Mouse (Mus musculus) forebrain, embryonic 12.5 days (tissue): ENCODE measurements around the gene Tspan4. TPM values are rescaled to one million over a fixed set of nuclear protein-coding genes. Genes with fewer than 3 reads are reported as not detected.
A peak's percentile ranks its signal among the peaks of the same experiment; 100 is the strongest.

ENCODE experiments used
- ATAC-seq: fragments of 200-750 bp; cut with Nextera tagmentation; 2 replicates; pipeline ENCODE4 v1.8.0; 2017; ENCODE audit warnings: moderate TSS enrichment; ENCODE audit not compliant: low FRiP score
- H3K27ac ChIP-seq: fragments of 300-500 bp; sonication (generic); 2 replicates; pipeline ENCODE4 v1.5.1; 2016; ENCODE audit warnings: mild to moderate bottlenecking
- H3K27me3 ChIP-seq: fragments of 300-500 bp; sonication (generic); 2 replicates; pipeline ENCODE4 v1.6.1; 2016; ENCODE audit warnings: mild to moderate bottlenecking
- H3K36me3 ChIP-seq: fragments of 300-500 bp; sonication (generic); replicated peaks from 2 replicates; pipeline ENCODE4 v1.6.1; 2016; ENCODE audit warnings: mild to moderate bottlenecking
- H3K4me1 ChIP-seq: fragments of 300-500 bp; sonication (generic); 2 replicates; pipeline ENCODE4 v1.6.1; 2016
- H3K4me2 ChIP-seq: fragments of 300-500 bp; sonication (generic); 2 replicates; pipeline ENCODE4 v1.6.1; 2016; ENCODE audit warnings: mild to moderate bottlenecking, moderate library complexity
- H3K4me3 ChIP-seq: fragments of 300-500 bp; sonication (generic); replicated peaks from 2 replicates; pipeline ENCODE4 v1.5.1; 2016; ENCODE audit warnings: mild to moderate bottlenecking
- H3K9ac ChIP-seq: fragments of 300-500 bp; sonication (generic); 2 replicates; pipeline ENCODE4 v1.6.1; 2016; ENCODE audit warnings: mild to moderate bottlenecking
- H3K9me3 ChIP-seq: fragments of 300-500 bp; sonication (generic); 2 replicates; pipeline ENCODE4 v1.6.1; 2016
- WGBS: fragments of 180-500 bp; shearing (Covaris S2); methylation state at CpG from one replicate; pipeline ENCODE4 v1.1.7; 2016; 5-methylcytosine and 5-hydroxymethylcytosine counted together
- polyA plus RNA-seq: library from polyadenylated mRNA; unstranded; fragments of >200 nt; fragmentation: Nextera tagmentation; extraction: Ambion mirVana; gene quantifications from 2 replicates; pipeline ENCODE4 v1.2.1, GENCODE M21; 2016

The Tspan4 gene
- polyA plus RNA-seq, 1 experiment from 2014 or later, result 24.2 TPM

GRCm38 (mm10) chr7:141433517-141434400 lies 41.3 kb upstream of the Tspan4 start:
- Histone ChIP-seq H3K4me1 (peaks cover 66% of the 10 kb centered on the region), H3K4me2 (peak overlapping the region; percentile 64), H3K4me3 (peak overlapping the region; percentile 55), H3K9me3 (no peaks in the 10 kb centered on the region), H3K27ac (peak overlapping the region; percentile 81), H3K9ac (peak overlapping the region; percentile 53), H3K36me3 (peaks cover 47% of the 10 kb centered on the region), H3K27me3 (no peaks in the 10 kb centered on the region)
- 76% methylated on average over 15 of the region's 15 CpGs for WGBS
- no peak for ATAC-seq

- peaks cover 59% of the 10 kb centered on the region for H3K4me1 ChIP-seq
- peaks cover 54% of the 10 kb centered on the region for H3K36me3 ChIP-seq
- no peaks in the 10 kb centered on the region for H3K9me3 ChIP-seq
- H3K4me2 ChIP-seq, result peak overlapping the region; percentile 64
- H3K27me3 ChIP-seq, result no peaks in the 10 kb centered on the region
- H3K27ac ChIP-seq, result peak overlapping the region; percentile 81
- WGBS, result 9% methylated on average over 8 of the region's 8 CpGs
- peak overlapping the region; percentile 53 for H3K9ac ChIP-seq
- peak; percentile 14; the same call in 1 of the 2 replicates for ATAC-seq
- peak overlapping the region; percentile 55 for H3K4me3 ChIP-seq
These were observed 40.6 kb upstream of the Tspan4 start for GRCm38 (mm10) chr7:141434464-141434863.

GRCm38 (mm10) chr7:141435129-141435855 lies 39.7 kb upstream of the Tspan4 start:
- Histone ChIP-seq H3K9me3 (no peaks in the 10 kb centered on the region), H3K4me2 (peak overlapping the region; percentile 64), H3K4me1 (peaks cover 50% of the 10 kb centered on the region), H3K27ac (peak overlapping the region; percentile 81), H3K27me3 (no peaks in the 10 kb centered on the region), H3K36me3 (peaks cover 60% of the 10 kb centered on the region), H3K9ac (peak overlapping the region; percentile 53), H3K4me3 (peak overlapping the region; percentile 55)
- ATAC-seq, result peak; percentile 25; the same call in 1 of the 2 replicates
- 5% methylated on average over 17 of the region's 17 CpGs for WGBS

GRCm38 (mm10) chr7:141435856-141436522 lies 39.1 kb upstream of the Tspan4 start:
- Histone ChIP-seq H3K27me3 (no peaks in the 10 kb centered on the region), H3K4me3 (peak overlapping the region; percentile 59; the same call in 1 of the 2 replicates), H3K9me3 (no peaks in the 10 kb centered on the region), H3K4me1 (peaks cover 49% of the 10 kb centered on the region), H3K4me2 (peak overlapping the region; percentile 94), H3K9ac (0 out of 2 replicates have a peak overlapping the region, but pooled peaks have one; percentile 83), H3K36me3 (peaks cover 59% of the 10 kb centered on the region), H3K27ac (no peak overlapping the region)
- ATAC-seq, result no peak
- WGBS, result 75% methylated on average over 9 of the region's 9 CpGs

GRCm38 (mm10) chr7:141436523-141436892 lies 38.5 kb upstream of the Tspan4 start:
- H3K27me3 ChIP-seq, result no peaks in the 10 kb centered on the region
- peak overlapping the region; percentile 94 for H3K4me2 ChIP-seq
- H3K9ac ChIP-seq, result peak overlapping the region; percentile 83; the same call in 1 of the 2 replicates
- 58% methylated on average over 2 of the region's 2 CpGs for WGBS
- H3K4me3 ChIP-seq, result peak overlapping the region; percentile 59
- peak overlapping the region; percentile 76; the same call in 1 of the 2 replicates for H3K27ac ChIP-seq
- H3K4me1 ChIP-seq, result peaks cover 51% of the 10 kb centered on the region
- peaks cover 59% of the 10 kb centered on the region for H3K36me3 ChIP-seq
- ATAC-seq, result no peak
- H3K9me3 ChIP-seq, result no peaks in the 10 kb centered on the region

- 5% methylated on average over 53 of the region's 53 CpGs for WGBS
- ATAC-seq, result peak; percentile 85
- Histone ChIP-seq H3K27ac (peak within 1 kb of the TSS; percentile 76), H3K4me1 (peaks cover 59% of the 10 kb centered on the region), H3K36me3 (peaks cover 53% of the 10 kb centered on the region), H3K4me2 (peak within 1 kb of the TSS; percentile 94), H3K27me3 (no peaks in the 10 kb centered on the region), H3K9ac (peak within 1 kb of the TSS; percentile 83), H3K4me3 (peak within 1 kb of the TSS; percentile 59), H3K9me3 (no peaks in the 10 kb centered on the region)
These were observed 37.6 kb upstream of the Tspan4 start, which contains the start of gene Slc25a22 for GRCm38 (mm10) chr7:141437178-141438120. Gene Slc25a22, minus strand, starts transcription at chr7:141437892.

GRCm38 (mm10) chr7:141438201-141438968 lies 36.7 kb upstream of the Tspan4 start:
- peaks cover 44% of the 10 kb centered on the region for H3K36me3 ChIP-seq
- no peak overlapping the region for H3K9ac ChIP-seq
- H3K4me2 ChIP-seq, result no peak overlapping the region
- 91% methylated on average over 12 of the region's 12 CpGs for WGBS
- H3K4me3 ChIP-seq, result no peak overlapping the region
- ATAC-seq, result no peak
- H3K27ac ChIP-seq, result peak overlapping the region; percentile 76; the same call in 1 of the 2 replicates
- H3K4me1 ChIP-seq, result peaks cover 60% of the 10 kb centered on the region
- H3K27me3 ChIP-seq, result no peaks in the 10 kb centered on the region
- no peaks in the 10 kb centered on the region for H3K9me3 ChIP-seq

- no peak overlapping the region for H3K4me2 ChIP-seq
- WGBS, result 96% methylated on average over 10 of the region's 10 CpGs
- H3K9me3 ChIP-seq, result no peaks in the 10 kb centered on the region
- peak overlapping the region; percentile 17; the same call in 1 of the 2 replicates for H3K9ac ChIP-seq
- H3K4me3 ChIP-seq, result no peak overlapping the region
- ATAC-seq, result no peak
- no peaks in the 10 kb centered on the region for H3K27me3 ChIP-seq
- peaks cover 39% of the 10 kb centered on the region for H3K36me3 ChIP-seq
- peaks cover 60% of the 10 kb centered on the region for H3K4me1 ChIP-seq
- H3K27ac ChIP-seq, result no peak overlapping the region
These were observed 35.8 kb upstream of the Tspan4 start for GRCm38 (mm10) chr7:141439140-141439679.

GRCm38 (mm10) chr7:141439811-141440210 lies 35.2 kb upstream of the Tspan4 start:
- peaks cover 57% of the 10 kb centered on the region for H3K4me1 ChIP-seq
- no peak overlapping the region for H3K27ac ChIP-seq
- H3K9me3 ChIP-seq, result no peaks in the 10 kb centered on the region
- no peak overlapping the region for H3K9ac ChIP-seq
- peaks cover 39% of the 10 kb centered on the region for H3K36me3 ChIP-seq
- no peak overlapping the region for H3K4me3 ChIP-seq
- H3K27me3 ChIP-seq, result no peaks in the 10 kb centered on the region
- ATAC-seq, result no peak
- WGBS, result 94% methylated on average over 11 of the region's 11 CpGs
- H3K4me2 ChIP-seq, result no peak overlapping the region

- Histone ChIP-seq H3K36me3 (peaks cover 39% of the 10 kb centered on the region), H3K27me3 (no peaks in the 10 kb centered on the region), H3K4me2 (no peak overlapping the region), H3K9me3 (no peaks in the 10 kb centered on the region), H3K4me3 (no peak overlapping the region), H3K27ac (no peak overlapping the region), H3K9ac (0 out of 2 replicates have a peak overlapping the region, but pooled peaks have one; percentile 36), H3K4me1 (peaks cover 49% of the 10 kb centered on the region)
- WGBS, result 30% methylated on average over 6 of the region's 6 CpGs
- no peak for ATAC-seq
These were observed 34.4 kb upstream of the Tspan4 start for GRCm38 (mm10) chr7:141440613-141441012.
